Mouse (Mus musculus) midbrain, embryonic 14.5 days (tissue): ENCODE data around the gene Suclg2. TPM values are rescaled to one million over a fixed set of nuclear protein-coding genes. Genes with fewer than 3 reads are reported as not detected.

Experiments
- ATAC-seq: fragments of 200-750 bp; cut with Nextera tagmentation; 2 replicates; pipeline ENCODE4 v1.8.0; 2017; ENCODE audit warnings: moderate number of reproducible peaks, moderate library complexity; ENCODE audit not compliant: low FRiP score, low TSS enrichment
- DNase-seq: peaks from one replicate; pipeline ENCODE4 v3.0.0-alpha.2; 2015
- H3K27ac ChIP-seq: fragments of 300-500 bp; sonication (generic); replicated peaks from 2 replicates; pipeline ENCODE4 v1.5.1; 2014; ENCODE audit warnings: mild to moderate bottlenecking, low read depth, low read length, moderate library complexity
- H3K27me3 ChIP-seq: fragments of 300-500 bp; sonication (generic); 2 replicates; pipeline ENCODE4 v1.6.1; 2014; ENCODE audit warnings: low read length, control low read depth, mixed read lengths; ENCODE audit not compliant: control insufficient read depth, insufficient read depth
- H3K36me3 ChIP-seq: fragments of 300-500 bp; sonication (generic); 2 replicates; pipeline ENCODE4 v1.6.1; 2014; ENCODE audit warnings: low read length, control low read depth; ENCODE audit not compliant: control insufficient read depth, insufficient read depth
- H3K4me1 ChIP-seq: fragments of 300-500 bp; sonication (generic); 2 replicates; pipeline ENCODE4 v1.6.1; 2014; ENCODE audit warnings: mild to moderate bottlenecking, antibody characterized with exemption, low read length, control low read depth; ENCODE audit not compliant: control insufficient read depth, insufficient read depth
- H3K4me2 ChIP-seq: fragments of 300-500 bp; sonication (generic); 2 replicates; pipeline ENCODE4 v1.6.1; 2014; ENCODE audit warnings: mild to moderate bottlenecking, low read length, moderate library complexity
- H3K4me3 ChIP-seq: fragments of 300-500 bp; sonication (generic); replicated peaks from 2 replicates; pipeline ENCODE4 v1.5.1; 2014; ENCODE audit warnings: low read depth, low read length
- H3K9ac ChIP-seq: fragments of 300-500 bp; sonication (generic); replicated peaks from 2 replicates; pipeline ENCODE4 v1.6.1; 2014; ENCODE audit warnings: mild to moderate bottlenecking, low read length, moderate library complexity
- H3K9me3 ChIP-seq: fragments of 300-500 bp; sonication (generic); 2 replicates; pipeline ENCODE4 v1.6.1; 2016; ENCODE audit warnings: low read length, control low read depth, mixed read lengths; ENCODE audit not compliant: control insufficient read depth
- WGBS: fragments of 180-500 bp; shearing (Covaris S2); extraction: QIAGEN DNeasy Blood & Tissue Kit; methylation state at CpG from one replicate; pipeline ENCODE4 v1.1.7; 2014; 5-methylcytosine and 5-hydroxymethylcytosine counted together
- polyA plus RNA-seq: library from polyadenylated mRNA; unstranded; fragments of >200 nt; fragmentation: Nextera tagmentation; extraction: Ambion mirVana; gene quantifications from 2 replicates; pipeline ENCODE4 v1.2.1, GENCODE M21; 2014

Suclg2 gene
- polyA plus RNA-seq, 1 experiment from 2014 or later, result 15.8 TPM

DNA sequence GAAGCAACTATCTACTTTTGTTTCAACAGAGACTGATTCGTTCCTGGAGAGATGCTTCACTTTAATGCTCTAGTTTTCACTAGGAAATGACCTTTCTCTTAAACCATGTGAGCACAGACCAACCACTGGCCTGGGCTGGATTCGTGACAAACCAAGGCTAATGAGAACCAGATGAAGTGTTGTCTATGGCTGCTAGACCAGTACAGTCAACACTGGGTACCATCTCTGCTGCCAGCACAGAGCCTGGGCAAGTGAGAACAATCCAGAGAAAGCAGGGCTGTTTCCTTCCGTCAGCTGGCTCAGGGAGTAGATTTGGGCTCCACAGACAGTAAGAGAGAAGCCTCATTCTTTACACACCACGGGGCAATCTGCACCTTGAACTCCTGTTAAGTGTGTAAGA lies 143.1 kb downstream of the Suclg2 start:
- no peak for DNase-seq
- no peak for ATAC-seq
- WGBS, result 34% methylated on average over 4 of the region's 4 CpGs

DNA sequence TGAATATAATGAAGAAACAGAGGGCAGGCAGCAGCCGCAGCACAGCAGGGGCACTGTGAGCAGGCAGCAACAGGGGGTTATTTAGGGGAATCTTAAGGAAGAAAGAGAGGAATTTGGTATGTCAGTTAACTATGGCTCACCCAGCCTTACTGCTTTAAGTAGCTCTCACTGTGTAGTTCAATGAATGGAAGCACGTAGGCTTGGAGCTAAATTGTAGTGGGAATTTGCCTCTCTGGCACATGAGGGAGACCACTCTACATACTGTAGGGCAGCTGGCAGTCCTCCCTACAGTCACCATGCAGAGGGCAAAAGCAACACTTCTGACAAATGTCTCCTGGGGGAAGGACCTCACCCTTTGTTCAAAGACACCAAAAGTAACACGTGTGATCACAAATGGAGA lies 143.7 kb downstream of the Suclg2 start:
- no peaks in the 10 kb centered on the region for H3K36me3 ChIP-seq
- peaks cover 9% of the 10 kb centered on the region; the same call in 1 of the 2 replicates for H3K4me1 ChIP-seq
- no peak overlapping the region for H3K4me3 ChIP-seq
- H3K27ac ChIP-seq, result no peak overlapping the region
- ATAC-seq (no peak; the same call in 1 of the 2 replicates), DNase-seq (peak; percentile 17)
- no peak overlapping the region for H3K4me2 ChIP-seq
- H3K9ac ChIP-seq, result no peak overlapping the region
- H3K27me3 ChIP-seq, result 0 out of 2 replicates have a peak, but pooled peaks cover 7% of the 10 kb centered on the region
- WGBS, result 9% methylated on average over 3 of the region's 3 CpGs
- no peaks in the 10 kb centered on the region for H3K9me3 ChIP-seq

More for the DNA sequence above, 143.1 kb downstream of the Suclg2 start:
- Histone ChIP-seq H3K4me2 (no peak overlapping the region), H3K9ac (no peak overlapping the region), H3K4me3 (no peak overlapping the region), H3K4me1 (peaks cover 9% of the 10 kb centered on the region; the same call in 1 of the 2 replicates), H3K36me3 (no peaks in the 10 kb centered on the region), H3K9me3 (no peaks in the 10 kb centered on the region), H3K27ac (no peak overlapping the region), H3K27me3 (0 out of 2 replicates have a peak, but pooled peaks cover 7% of the 10 kb centered on the region)

DNA sequence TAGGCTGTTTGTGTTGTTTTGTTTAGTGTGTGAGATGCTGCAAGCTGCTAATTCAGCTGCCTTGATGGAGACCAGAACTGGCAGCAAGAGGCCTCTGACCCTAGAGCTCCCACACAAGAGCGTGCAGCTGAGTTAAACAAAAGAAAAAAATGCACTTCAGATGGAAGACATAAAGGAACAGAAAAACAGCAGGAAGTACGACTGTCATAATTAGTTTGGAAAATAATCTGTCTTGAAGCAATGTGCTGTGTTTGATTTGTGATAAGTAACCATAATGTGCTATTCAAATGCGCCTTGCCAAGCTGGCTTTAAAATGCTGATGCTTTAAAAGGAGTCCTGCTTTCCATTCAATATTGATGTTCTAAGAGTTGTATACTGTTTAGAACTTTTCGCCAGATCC lies 144.2 kb downstream of the Suclg2 start:
- Histone ChIP-seq H3K27ac (no peak overlapping the region), H3K27me3 (0 out of 2 replicates have a peak, but pooled peaks cover 7% of the 10 kb centered on the region), H3K9me3 (no peaks in the 10 kb centered on the region), H3K9ac (no peak overlapping the region), H3K4me2 (no peak overlapping the region), H3K4me1 (peaks cover 9% of the 10 kb centered on the region; the same call in 1 of the 2 replicates), H3K4me3 (no peak overlapping the region), H3K36me3 (no peaks in the 10 kb centered on the region)
- ATAC-seq (no peak), DNase-seq (peak; percentile 20)
- WGBS, result 17% methylated on average over 4 of the region's 4 CpGs

DNA sequence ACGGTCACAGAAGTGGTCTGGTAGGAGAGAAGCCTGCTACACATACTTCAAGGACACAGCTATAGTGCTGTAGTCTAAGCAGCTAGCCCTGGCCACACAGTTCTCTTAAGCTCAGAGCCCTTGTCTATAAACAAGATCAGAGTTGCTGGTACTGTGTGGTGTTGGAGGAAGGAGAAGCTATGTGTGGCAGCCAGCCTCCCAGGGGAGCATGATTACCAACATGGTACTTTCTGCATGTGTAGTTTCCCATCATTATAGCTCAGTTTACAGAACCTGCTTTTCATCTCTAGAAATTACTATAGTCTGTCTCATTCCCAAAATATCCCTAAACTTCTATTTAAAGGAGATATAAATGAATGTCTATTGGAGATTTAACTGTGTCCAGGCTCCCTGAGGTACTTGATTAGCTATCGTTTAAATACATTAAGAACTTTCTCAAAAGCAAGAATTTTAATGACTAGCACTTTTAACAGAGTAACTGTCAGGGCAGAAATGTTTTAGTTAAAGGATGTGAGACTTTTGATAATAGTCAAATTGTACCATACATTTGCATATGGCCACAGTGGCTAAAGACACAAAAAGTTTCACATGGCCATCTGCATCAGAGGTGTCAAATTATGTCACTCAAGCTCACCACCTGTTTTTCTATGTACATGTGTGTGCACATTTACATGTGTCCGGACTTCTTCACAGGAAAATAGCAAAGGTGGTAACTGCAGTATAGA lies 145.4 kb downstream of the Suclg2 start:
- Histone ChIP-seq H3K9ac (no peak overlapping the region), H3K36me3 (no peaks in the 10 kb centered on the region), H3K27ac (no peak overlapping the region), H3K4me1 (peaks cover 9% of the 10 kb centered on the region; the same call in 1 of the 2 replicates), H3K9me3 (no peaks in the 10 kb centered on the region), H3K4me2 (no peak overlapping the region), H3K27me3 (0 out of 2 replicates have a peak, but pooled peaks cover 7% of the 10 kb centered on the region), H3K4me3 (no peak overlapping the region)
- WGBS, result 95% methylated on average over 3 of the region's 3 CpGs
- ATAC-seq (no peak), DNase-seq (no peak)

DNA sequence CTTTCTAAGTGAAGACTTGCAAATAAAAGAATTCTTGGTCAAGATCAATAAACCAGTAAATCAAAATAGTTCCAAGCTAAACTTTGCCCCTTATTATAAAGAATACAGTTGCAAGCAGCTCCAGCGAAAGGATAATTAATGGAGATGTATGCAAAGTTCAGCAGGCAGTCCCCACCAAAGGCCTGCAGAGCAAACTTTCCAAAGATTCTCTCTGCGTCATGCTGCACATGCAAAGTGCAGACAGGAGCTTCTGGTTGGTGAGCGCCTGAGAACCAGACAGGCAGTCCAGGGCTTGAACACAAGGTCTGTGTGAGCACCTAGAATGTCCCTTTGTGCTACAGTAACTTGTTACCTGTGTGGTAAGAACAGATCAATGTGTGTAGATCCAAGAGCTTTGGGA lies 147.0 kb downstream of the Suclg2 start:
- WGBS, result 18% methylated on average over 3 of the region's 3 CpGs
- Histone ChIP-seq H3K36me3 (no peaks in the 10 kb centered on the region), H3K4me3 (no peak overlapping the region), H3K27me3 (0 out of 2 replicates have a peak, but pooled peaks cover 7% of the 10 kb centered on the region), H3K27ac (no peak overlapping the region), H3K4me1 (peaks cover 9% of the 10 kb centered on the region; the same call in 1 of the 2 replicates), H3K4me2 (no peak overlapping the region), H3K9ac (no peak overlapping the region), H3K9me3 (no peaks in the 10 kb centered on the region)
- DNase-seq, result peak; percentile 35
- no peak for ATAC-seq

DNA sequence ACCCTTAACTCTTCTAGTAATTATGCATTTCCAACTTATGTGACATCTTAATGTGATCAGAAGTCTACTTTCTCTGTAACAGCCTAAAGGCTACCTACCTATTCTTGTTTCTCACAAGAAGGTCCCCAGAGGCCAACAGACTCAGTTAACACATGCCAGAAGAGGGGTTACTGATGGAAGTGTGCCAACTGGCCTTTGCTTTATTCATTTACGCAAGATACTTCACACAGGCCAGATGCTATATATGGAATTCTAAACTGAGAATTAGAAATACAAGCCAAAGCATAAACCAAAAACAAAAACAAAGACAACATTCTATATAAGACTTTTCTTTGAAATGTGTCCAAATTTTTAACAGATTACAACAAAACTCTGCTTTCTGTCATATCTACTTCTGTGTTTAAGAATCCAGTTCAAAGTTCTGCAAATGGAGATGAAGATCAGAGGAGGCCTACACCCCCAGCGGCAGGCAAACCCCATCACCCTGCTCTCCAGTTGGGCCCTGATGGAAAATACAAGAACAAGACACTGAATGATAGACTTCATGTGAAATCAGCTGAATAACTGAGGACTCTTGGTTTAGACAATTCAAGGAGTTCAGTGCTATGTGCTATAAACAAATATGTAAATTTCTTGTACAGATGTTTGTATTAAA lies 155.1 kb downstream of the Suclg2 start:
- Histone ChIP-seq H3K4me2 (no peak overlapping the region), H3K9me3 (no peaks in the 10 kb centered on the region), H3K27me3 (peaks cover 6% of the 10 kb centered on the region; the same call in 1 of the 2 replicates), H3K4me1 (no peaks in the 10 kb centered on the region), H3K9ac (no peak overlapping the region), H3K36me3 (no peaks in the 10 kb centered on the region), H3K27ac (no peak overlapping the region), H3K4me3 (no peak overlapping the region)
- no peak for ATAC-seq
- WGBS, result 84% methylated on average over 2 of the region's 2 CpGs
- no peak for DNase-seq

DNA sequence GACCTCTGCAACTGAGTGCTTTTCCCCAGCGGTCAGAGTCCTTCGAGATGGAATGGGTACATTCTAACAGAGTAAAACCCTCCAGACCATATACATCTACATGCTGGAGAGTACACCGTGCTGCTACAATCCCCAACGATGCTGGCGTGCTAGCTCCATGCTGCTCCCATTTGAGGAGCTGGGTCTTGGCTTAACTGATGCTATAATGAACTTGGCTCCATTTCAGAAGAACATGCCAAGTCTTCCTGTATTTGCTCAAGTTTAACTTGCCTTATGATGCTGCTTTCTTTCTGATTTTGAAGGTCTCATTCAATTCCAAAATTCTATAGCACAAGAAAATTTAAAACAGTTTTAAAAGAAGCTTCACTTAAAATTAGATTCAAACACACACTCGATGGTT lies 162.3 kb downstream of the Suclg2 start:
- peaks cover 15% of the 10 kb centered on the region; the same call in 1 of the 2 replicates for H3K27me3 ChIP-seq
- no peak overlapping the region for H3K4me2 ChIP-seq
- DNase-seq, result no peak
- no peaks in the 10 kb centered on the region for H3K9me3 ChIP-seq
- H3K4me1 ChIP-seq, result no peaks in the 10 kb centered on the region
- no peak overlapping the region for H3K9ac ChIP-seq
- 93% methylated on average over 6 of the region's 6 CpGs for WGBS
- no peaks in the 10 kb centered on the region for H3K36me3 ChIP-seq
- no peak for ATAC-seq
- H3K4me3 ChIP-seq, result no peak overlapping the region
- no peak overlapping the region for H3K27ac ChIP-seq

DNA sequence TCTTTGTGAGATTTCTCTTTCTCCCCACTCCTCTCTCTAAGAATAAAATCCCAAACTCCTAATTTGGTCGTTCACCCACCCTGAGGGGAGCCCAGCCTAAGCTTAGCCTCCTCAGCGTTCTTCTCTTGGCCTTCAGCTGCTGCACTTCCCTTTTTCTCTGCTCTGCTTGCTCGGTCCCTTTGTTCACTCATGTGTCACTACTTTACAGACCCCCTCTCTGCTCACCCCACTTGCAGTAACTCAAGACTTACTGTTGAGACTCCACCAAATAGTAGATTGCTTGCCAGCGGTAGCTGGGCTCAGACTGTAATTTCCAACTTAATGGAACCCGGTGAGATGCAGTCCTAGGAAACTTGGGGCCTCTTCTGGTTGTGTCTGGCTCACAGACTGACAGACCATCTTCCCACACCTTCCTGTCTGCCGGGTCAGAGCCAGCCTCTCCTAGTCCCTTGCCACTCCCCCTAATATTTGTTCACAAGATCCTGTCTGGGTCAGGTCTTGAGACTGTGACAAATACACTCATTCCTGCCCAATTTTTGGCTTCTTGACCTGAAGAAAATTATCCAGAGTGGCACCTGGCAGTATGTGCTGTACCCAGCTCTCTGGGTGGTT lies 166.2 kb downstream of the Suclg2 start:
- Histone ChIP-seq H3K4me1 (0 out of 2 replicates have a peak, but pooled peaks cover 4% of the 10 kb centered on the region), H3K9ac (no peak overlapping the region), H3K27me3 (peaks cover 17% of the 10 kb centered on the region; the same call in 1 of the 2 replicates), H3K9me3 (no peaks in the 10 kb centered on the region), H3K27ac (no peak overlapping the region), H3K36me3 (no peaks in the 10 kb centered on the region), H3K4me2 (no peak overlapping the region), H3K4me3 (no peak overlapping the region)
- ATAC-seq (no peak), DNase-seq (no peak)
- WGBS, result 51% methylated on average over 6 of the region's 6 CpGs
